In genomic region chr9:25224959-25225358, GRCm38 (mm10) we compare ENCODE assay signal across 27 mouse cellular contexts. TPM values are rescaled to one million over a fixed set of nuclear protein-coding genes. Genes with fewer than 3 reads are reported as not detected.
DNase-seq lines count a peak whose midpoint lies in the region; ATAC-seq and TF ChIP-seq lines count a peak whose summit lies in the region.
"Had no signal": no experiment of that assay in that cellular context is flagged by ENCODE, and none has a peak within 500 bp of the region (broad histone marks: within the 10 kb centered on the region; RNA-seq: fewer than 3 reads in every experiment).

No protein-coding gene starts in this region.

- H3K36me3 ChIP-seq in forebrain, embryonic 13.5 days (ENCODE audit: poor library complexity, severe bottlenecking) = no peaks in the 10 kb centered on the region
- no peaks in the 10 kb centered on the region for H3K36me3 ChIP-seq in forebrain, embryonic 10.5 days (replicated peaks)
- no peaks in the 10 kb centered on the region for H3K36me3 ChIP-seq in hindbrain, postnatal 0 days (ENCODE audit: insufficient read depth, low read length)
- H3K36me3 ChIP-seq in hindbrain, embryonic 16.5 days (ENCODE audit: control insufficient read depth, insufficient read depth, low read length) = no peaks in the 10 kb centered on the region
- no peaks in the 10 kb centered on the region for H3K36me3 ChIP-seq in midbrain, embryonic 14.5 days (ENCODE audit: control insufficient read depth, insufficient read depth, low read length)
- no peaks in the 10 kb centered on the region for H3K36me3 ChIP-seq in midbrain, postnatal 0 days (ENCODE audit: insufficient read depth, low read length)
- H3K36me3 ChIP-seq in forebrain, embryonic 16.5 days (ENCODE audit: control insufficient read depth, insufficient read depth) = no peaks in the 10 kb centered on the region
- H3K36me3 ChIP-seq: embryonic facial prominence, embryonic 12.5 days; heart, embryonic 12.5 days; limb, embryonic 13.5 days; liver, embryonic 12.5 days; midbrain, embryonic 10.5 days; neural tube, embryonic 15.5 days had no signal

- no peak overlapping the region for H3K9ac ChIP-seq in forebrain, embryonic 13.5 days
- no peak overlapping the region for H3K9ac ChIP-seq in hindbrain, postnatal 0 days (replicated peaks; ENCODE audit: low read length)
- H3K9ac ChIP-seq in hindbrain, embryonic 16.5 days (ENCODE audit: low read depth, low read length) = no peak overlapping the region
- H3K9ac ChIP-seq in midbrain, embryonic 14.5 days (replicated peaks; ENCODE audit: low read length) = no peak overlapping the region
- H3K9ac ChIP-seq in midbrain, postnatal 0 days (replicated peaks; ENCODE audit: low read length, poor library complexity, severe bottlenecking) = no peak overlapping the region
- H3K9ac ChIP-seq in forebrain, embryonic 16.5 days (replicated peaks; ENCODE audit: low read depth, low read length) = no peak overlapping the region
- H3K9ac ChIP-seq: embryonic facial prominence, embryonic 12.5 days; heart, embryonic 12.5 days; limb, embryonic 13.5 days; liver, embryonic 12.5 days; neural tube, embryonic 15.5 days had no signal

- no peaks in the 10 kb centered on the region for H3K27me3 ChIP-seq in forebrain, embryonic 13.5 days
- H3K27me3 ChIP-seq in forebrain, embryonic 10.5 days (ENCODE audit: poor library complexity, severe bottlenecking) = no peaks in the 10 kb centered on the region
- no peaks in the 10 kb centered on the region for H3K27me3 ChIP-seq in hindbrain, postnatal 0 days (ENCODE audit: insufficient read depth, low read length)
- H3K27me3 ChIP-seq in hindbrain, embryonic 16.5 days (replicated peaks; ENCODE audit: control insufficient read depth, insufficient read depth, low read length) = no peaks in the 10 kb centered on the region
- H3K27me3 ChIP-seq in midbrain, embryonic 14.5 days (ENCODE audit: control insufficient read depth, insufficient read depth, low read length) = no peaks in the 10 kb centered on the region
- H3K27me3 ChIP-seq in midbrain, postnatal 0 days (ENCODE audit: insufficient read depth, low read length) = no peaks in the 10 kb centered on the region
- no peaks in the 10 kb centered on the region for H3K27me3 ChIP-seq in forebrain, embryonic 16.5 days (replicated peaks; ENCODE audit: control insufficient read depth, insufficient read depth, low read length)
- H3K27me3 ChIP-seq: embryonic facial prominence, embryonic 12.5 days; heart, embryonic 12.5 days; limb, embryonic 13.5 days; liver, embryonic 12.5 days; neural tube, embryonic 15.5 days had no signal

- H3K4me1 ChIP-seq in forebrain, embryonic 13.5 days = no peaks in the 10 kb centered on the region
- H3K4me1 ChIP-seq in forebrain, embryonic 10.5 days = no peaks in the 10 kb centered on the region
- no peaks in the 10 kb centered on the region for H3K4me1 ChIP-seq in hindbrain, postnatal 0 days (ENCODE audit: insufficient read depth, low read length)
- no peaks in the 10 kb centered on the region for H3K4me1 ChIP-seq in hindbrain, embryonic 16.5 days (ENCODE audit: control insufficient read depth, insufficient read depth, low read depth, low read length)
- H3K4me1 ChIP-seq in midbrain, embryonic 14.5 days (ENCODE audit: control insufficient read depth, insufficient read depth, low read length) = no peaks in the 10 kb centered on the region
- no peaks in the 10 kb centered on the region for H3K4me1 ChIP-seq in midbrain, postnatal 0 days (ENCODE audit: insufficient read depth, low read length)
- H3K4me1 ChIP-seq in forebrain, embryonic 16.5 days (replicated peaks; ENCODE audit: control insufficient read depth, insufficient read depth, low read length) = no peaks in the 10 kb centered on the region
- H3K4me1 ChIP-seq: embryonic facial prominence, embryonic 12.5 days; limb, embryonic 13.5 days; liver, embryonic 12.5 days; midbrain, embryonic 10.5 days; neural tube, embryonic 15.5 days had no signal

- 78% methylated on average over 4 of the region's 4 CpGs for WGBS in forebrain, embryonic 13.5 days
- WGBS in forebrain, embryonic 10.5 days = 90% methylated on average over 4 of the region's 4 CpGs
- 49% methylated on average over 4 of the region's 4 CpGs for WGBS in hindbrain, postnatal 0 days
- WGBS in hindbrain, embryonic 16.5 days = 51% methylated on average over 4 of the region's 4 CpGs
- WGBS in midbrain, embryonic 14.5 days = 72% methylated on average over 4 of the region's 4 CpGs
- WGBS in midbrain, postnatal 0 days = 72% methylated on average over 4 of the region's 4 CpGs
- 42% methylated on average over 4 of the region's 4 CpGs for WGBS in forebrain, embryonic 16.5 days

- DNase-seq in forebrain, embryonic 10.5 days (ENCODE audit: extremely low spot score, low spot score) = no peak
- DNase-seq in hindbrain, postnatal 0 days (ENCODE audit: low spot score) = peak; percentile 16
- peak; percentile 9 for DNase-seq in midbrain, embryonic 14.5 days
- DNase-seq in midbrain, postnatal 0 days (ENCODE audit: low spot score) = no peak
- DNase-seq in adrenal gland, adult 2 months = no peak
- DNase-seq: adrenal gland, postnatal 36 days; cerebellum, adult 11-12 months; cerebellum, postnatal 14 days; gastrocnemius, postnatal 25 days; heart, adult 18-20 months; heart, postnatal 10 days; kidney, adult 8-10 months; kidney, postnatal 10 days; lung, adult 18-20 months; lung, postnatal 10 days; right cerebral cortex, postnatal 4 days; thymus, postnatal 25 days had no signal

- no peaks in the 10 kb centered on the region for H3K9me3 ChIP-seq in forebrain, embryonic 13.5 days (replicated peaks)
- H3K9me3 ChIP-seq in forebrain, embryonic 10.5 days = no peaks in the 10 kb centered on the region
- H3K9me3 ChIP-seq in hindbrain, postnatal 0 days (ENCODE audit: low read length) = no peaks in the 10 kb centered on the region
- H3K9me3 ChIP-seq in hindbrain, embryonic 16.5 days (ENCODE audit: control insufficient read depth, low read length) = no peaks in the 10 kb centered on the region
- H3K9me3 ChIP-seq in midbrain, embryonic 14.5 days (ENCODE audit: control insufficient read depth, low read length) = no peaks in the 10 kb centered on the region
- H3K9me3 ChIP-seq in midbrain, postnatal 0 days (ENCODE audit: low read length) = no peaks in the 10 kb centered on the region
- H3K9me3 ChIP-seq in forebrain, embryonic 16.5 days (ENCODE audit: control insufficient read depth, low read length) = no peaks in the 10 kb centered on the region
- H3K9me3 ChIP-seq: embryonic facial prominence, embryonic 12.5 days; heart, embryonic 12.5 days; limb, embryonic 13.5 days; liver, embryonic 12.5 days; midbrain, embryonic 10.5 days; neural tube, embryonic 15.5 days had no signal

- no peak overlapping the region for H3K4me2 ChIP-seq in forebrain, embryonic 13.5 days
- no peak overlapping the region for H3K4me2 ChIP-seq in hindbrain, postnatal 0 days (ENCODE audit: low read depth, low read length)
- no peak overlapping the region for H3K4me2 ChIP-seq in hindbrain, embryonic 16.5 days (ENCODE audit: low read length)
- H3K4me2 ChIP-seq in midbrain, embryonic 14.5 days (ENCODE audit: low read length) = no peak overlapping the region
- H3K4me2 ChIP-seq in midbrain, postnatal 0 days (ENCODE audit: low read depth, low read length, poor library complexity, severe bottlenecking) = no peak overlapping the region
- no peak overlapping the region for H3K4me2 ChIP-seq in forebrain, embryonic 16.5 days (ENCODE audit: low read length)
- H3K4me2 ChIP-seq: embryonic facial prominence, embryonic 12.5 days; heart, embryonic 12.5 days; limb, embryonic 13.5 days; liver, embryonic 12.5 days; neural tube, embryonic 15.5 days had no signal

- no peak overlapping the region for H3K4me3 ChIP-seq in forebrain, embryonic 13.5 days
- H3K4me3 ChIP-seq in forebrain, embryonic 10.5 days = no peak overlapping the region
- H3K4me3 ChIP-seq in hindbrain, postnatal 0 days (ENCODE audit: low read length) = no peak overlapping the region
- no peak overlapping the region for H3K4me3 ChIP-seq in hindbrain, embryonic 16.5 days (ENCODE audit: low read length)
- H3K4me3 ChIP-seq in midbrain, embryonic 14.5 days (replicated peaks; ENCODE audit: low read depth, low read length) = no peak overlapping the region
- no peak overlapping the region for H3K4me3 ChIP-seq in midbrain, postnatal 0 days (ENCODE audit: low read depth, low read length)
- no peak overlapping the region for H3K4me3 ChIP-seq in forebrain, embryonic 16.5 days (replicated peaks; ENCODE audit: low read length)
- H3K4me3 ChIP-seq: embryonic facial prominence, embryonic 12.5 days; erythroblast, embryonic 14.5 days; heart, embryonic 12.5 days; limb, embryonic 13.5 days; liver, embryonic 12.5 days; midbrain, embryonic 10.5 days; neural tube, embryonic 15.5 days had no signal

- TF ChIP-seq CTCF in hindbrain, postnatal 0 days (IDR thresholded peaks at IDR 0.05; ENCODE audit: low read depth) = no peak
- TF ChIP-seq CTCF in midbrain, postnatal 0 days (IDR thresholded peaks at IDR 0.05) = no peak

- H3K27ac ChIP-seq in forebrain, embryonic 13.5 days = no peak overlapping the region
- H3K27ac ChIP-seq in forebrain, embryonic 10.5 days = no peak overlapping the region
- H3K27ac ChIP-seq in hindbrain, postnatal 0 days = no peak overlapping the region
- H3K27ac ChIP-seq in hindbrain, embryonic 16.5 days (ENCODE audit: low read depth, low read length) = no peak overlapping the region
- no peak overlapping the region for H3K27ac ChIP-seq in midbrain, embryonic 14.5 days (replicated peaks; ENCODE audit: low read depth, low read length)
- H3K27ac ChIP-seq in midbrain, postnatal 0 days (ENCODE audit: low read depth, low read length) = no peak overlapping the region
- H3K27ac ChIP-seq in forebrain, embryonic 16.5 days (ENCODE audit: low read length) = no peak overlapping the region
- H3K27ac ChIP-seq: embryonic facial prominence, embryonic 12.5 days; limb, embryonic 13.5 days; liver, embryonic 12.5 days; midbrain, embryonic 10.5 days; neural tube, embryonic 15.5 days had no signal

- peak; percentile 89 for ATAC-seq in forebrain, embryonic 13.5 days
- no peak for ATAC-seq in hindbrain, postnatal 0 days
- no peak for ATAC-seq in hindbrain, embryonic 16.5 days
- no peak for ATAC-seq in midbrain, embryonic 14.5 days (ENCODE audit: low FRiP score, low TSS enrichment)
- no peak for ATAC-seq in midbrain, postnatal 0 days (ENCODE audit: low FRiP score)
- peak; percentile 93 for ATAC-seq in forebrain, embryonic 16.5 days
- ATAC-seq: liver, embryonic 12.5 days had no signal

RNA-seq across cellular contexts. Expression of gene Sept7, which starts 27.3 kb away (rescaled TPM):
- polyA plus RNA-seq in forebrain, embryonic 13.5 days (2015; fragmentation: Nextera tagmentation; extraction: Ambion mirVana) = 267 and 275 TPM in 2 replicates
- 214 and 245 TPM in 2 replicates for polyA plus RNA-seq in forebrain, embryonic 10.5 days (2016; fragmentation: Nextera tagmentation; extraction: Ambion mirVana)
- 112 and 113 TPM in 2 replicates for total RNA-seq in hindbrain, postnatal 0 days (2014; rRNA removed)
- polyA plus RNA-seq in hindbrain, postnatal 0 days (2015; fragmentation: Nextera tagmentation; extraction: Ambion mirVana) = 265 and 292 TPM in 2 replicates
- polyA plus RNA-seq in hindbrain, embryonic 16.5 days (2015; fragmentation: Nextera tagmentation; extraction: Ambion mirVana) = 247 and 264 TPM in 2 replicates
- 247 and 267 TPM in 2 replicates for polyA plus RNA-seq in midbrain, embryonic 14.5 days (2014; fragmentation: Nextera tagmentation; extraction: Ambion mirVana)
- total RNA-seq in midbrain, postnatal 0 days (2014; rRNA removed) = 137 and 168 TPM in 2 replicates
- polyA plus RNA-seq in midbrain, postnatal 0 days (2015; fragmentation: Nextera tagmentation; extraction: Ambion mirVana) = 249 TPM in 2 replicates
- polyA plus RNA-seq in forebrain, embryonic 16.5 days (2015; fragmentation: Nextera tagmentation; extraction: Ambion mirVana) = 265 and 301 TPM in 2 replicates
- total RNA-seq in adrenal gland, adult 2 months (2021) = 100 to 1,000 TPM; 116 to 125 TPM
- polyA plus RNA-seq in adrenal gland, adult 2 months (2012; rRNA removed) = 1.4 and 1.8 TPM in 2 replicates

Comparison
In these comparisons a context has a peak if more than half of its experiments do, and no peak if none do; other contexts are left out.
1. DNase-seq: peak in hindbrain, postnatal 0 days (single experiment) and midbrain, embryonic 14.5 days (single experiment); none in forebrain, embryonic 10.5 days (single experiment), midbrain, postnatal 0 days (single experiment) and adrenal gland, adult 2 months (single experiment).
2. ATAC-seq: peak in forebrain, embryonic 13.5 days (single experiment) and forebrain, embryonic 16.5 days (single experiment); none in hindbrain, postnatal 0 days (single experiment), hindbrain, embryonic 16.5 days (single experiment), midbrain, embryonic 14.5 days (single experiment) and midbrain, postnatal 0 days (single experiment).
3. RNA of gene Sept7, which starts 27.3 kb away (polyA plus RNA-seq): 267 to 275 TPM in forebrain, embryonic 13.5 days, 247 to 267 TPM in midbrain, embryonic 14.5 days, 265 to 292 TPM in hindbrain, postnatal 0 days, 265 to 301 TPM in forebrain, embryonic 16.5 days, 247 to 264 TPM in hindbrain, embryonic 16.5 days, 249 TPM in midbrain, postnatal 0 days and 214 to 245 TPM in forebrain, embryonic 10.5 days; 1.4 to 1.8 TPM in adrenal gland, adult 2 months; every median in the first group is over 10 times any median in the second.